Mouse (Mus musculus) cerebellum, adult 18-20 months (tissue): ENCODE data around the gene Rin2.
A peak's percentile ranks its signal among the peaks of the same experiment; 100 is the strongest.

ENCODE experiments used
- DNase-seq, 2 experiments: peaks; one replicate each; pipeline ENCODE4 v3.0.0; 2021

The Rin2 gene

DNA sequence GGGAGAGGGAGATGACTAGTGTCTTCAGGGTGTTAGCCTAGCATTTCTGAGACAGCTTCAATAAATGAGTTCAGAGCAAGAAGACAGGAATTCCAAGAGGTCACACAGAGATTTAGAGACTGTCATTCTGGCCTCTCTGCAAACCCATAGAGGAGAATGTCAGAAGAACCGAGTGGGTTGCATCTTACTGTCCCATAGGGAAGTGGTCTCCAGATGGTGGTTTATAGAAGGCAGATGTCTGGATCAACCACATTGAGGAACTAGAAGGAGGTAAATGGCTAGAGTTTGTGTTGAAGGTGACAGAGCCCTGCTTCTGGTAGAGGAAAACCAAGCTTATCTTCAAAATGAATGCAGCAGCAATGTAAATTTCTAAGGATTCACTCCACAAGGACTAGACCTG is 61.5 kb downstream of the Rin2 start:
- DNase-seq: no peak

GRCm38 (mm10) chr2:145737196-145737595 is 62.2 kb downstream of the Rin2 start:
- DNase-seq: no peak

GRCm38 (mm10) chr2:145740729-145741128 is 65.7 kb downstream of the Rin2 start:
- no peak for DNase-seq

DNA sequence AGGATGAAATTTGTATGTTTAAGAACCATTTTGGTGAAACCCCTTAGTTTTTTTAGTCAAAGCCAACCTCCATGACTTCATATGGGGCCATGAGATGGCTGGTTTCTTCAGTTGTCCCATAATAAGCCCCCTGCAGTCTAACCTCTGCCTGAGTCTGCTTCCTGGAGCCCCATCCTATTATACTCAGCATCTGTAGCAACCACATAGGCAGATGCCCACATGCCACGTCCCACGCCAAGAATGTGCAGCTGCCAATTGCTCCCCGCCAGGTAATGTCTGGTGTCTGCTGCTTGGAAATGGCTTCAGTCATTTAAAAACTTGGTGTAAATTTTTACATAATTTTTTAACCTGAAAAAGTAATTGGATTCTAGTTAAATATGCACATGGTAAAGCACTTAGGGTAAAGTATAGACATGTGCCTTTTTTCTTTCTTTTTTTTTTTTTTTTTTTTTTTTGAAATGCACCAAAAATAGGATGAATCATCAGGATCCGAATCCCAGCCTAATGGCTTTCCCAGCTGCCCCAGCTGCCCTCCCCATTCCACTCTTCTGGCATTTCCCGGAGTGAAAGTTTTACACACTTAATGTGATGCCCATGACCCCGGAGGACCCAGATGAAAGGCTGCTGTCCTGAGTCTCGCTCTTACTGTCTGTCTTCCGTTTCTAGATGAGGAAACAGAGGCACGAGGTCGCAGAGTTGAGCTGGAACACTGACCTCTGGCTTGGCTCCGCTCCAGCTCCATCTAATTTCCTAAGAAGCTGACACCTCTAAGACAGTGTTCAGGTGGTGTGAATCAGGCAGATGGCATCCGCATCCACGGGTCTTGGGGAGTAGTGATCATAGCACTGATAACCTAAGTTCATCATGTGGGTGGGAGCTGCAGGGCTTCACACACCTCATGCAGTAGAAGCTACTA is 68.0 kb downstream of the Rin2 start:
- DNase-seq: no peak

- no peak for DNase-seq
These were observed 71.4 kb downstream of the Rin2 start for GRCm38 (mm10) chr2:145746406-145746805.

DNA sequence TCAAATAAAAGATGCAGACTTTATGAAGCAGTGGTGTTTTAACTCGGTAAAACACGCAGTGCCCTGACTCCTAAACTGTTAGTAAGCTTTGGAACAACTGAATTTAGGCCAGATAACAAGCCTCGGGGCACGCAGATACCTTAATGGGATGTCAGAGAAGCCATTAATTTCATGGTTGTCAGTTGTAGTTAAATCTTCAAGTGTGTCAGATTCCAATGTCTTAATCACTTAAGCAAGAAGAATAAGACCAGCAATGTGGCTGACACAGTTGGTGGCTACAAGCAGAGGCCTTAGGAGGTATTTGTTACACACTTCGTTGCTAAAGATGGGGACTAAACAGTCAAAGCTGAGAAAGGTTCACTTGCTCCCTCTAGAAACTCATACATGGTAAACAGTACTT is 74.6 kb downstream of the Rin2 start:
- DNase-seq: no peak

GRCm38 (mm10) chr2:145752572-145752971 is 77.6 kb downstream of the Rin2 start:
- DNase-seq: no peak

DNA sequence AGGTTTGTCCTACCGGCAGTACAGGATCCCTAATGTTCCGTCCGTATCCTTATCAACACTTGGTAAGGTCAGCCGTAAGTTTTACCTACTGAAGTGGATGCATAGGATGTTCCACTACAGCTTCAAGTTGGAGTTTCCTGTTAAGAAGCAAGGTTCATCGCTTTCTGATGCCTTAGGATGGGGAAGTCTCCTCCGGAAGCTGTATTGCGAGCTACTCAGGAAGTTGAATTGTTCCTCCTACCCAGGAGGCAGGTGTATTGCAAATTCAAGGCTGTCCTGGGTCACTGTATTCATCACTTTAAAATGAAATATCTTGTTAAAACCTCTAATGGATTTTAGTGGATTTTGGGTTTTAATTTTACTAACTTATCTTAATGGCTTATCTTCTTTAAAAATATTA is 79.0 kb downstream of the Rin2 start:
- DNase-seq: no peak

DNA sequence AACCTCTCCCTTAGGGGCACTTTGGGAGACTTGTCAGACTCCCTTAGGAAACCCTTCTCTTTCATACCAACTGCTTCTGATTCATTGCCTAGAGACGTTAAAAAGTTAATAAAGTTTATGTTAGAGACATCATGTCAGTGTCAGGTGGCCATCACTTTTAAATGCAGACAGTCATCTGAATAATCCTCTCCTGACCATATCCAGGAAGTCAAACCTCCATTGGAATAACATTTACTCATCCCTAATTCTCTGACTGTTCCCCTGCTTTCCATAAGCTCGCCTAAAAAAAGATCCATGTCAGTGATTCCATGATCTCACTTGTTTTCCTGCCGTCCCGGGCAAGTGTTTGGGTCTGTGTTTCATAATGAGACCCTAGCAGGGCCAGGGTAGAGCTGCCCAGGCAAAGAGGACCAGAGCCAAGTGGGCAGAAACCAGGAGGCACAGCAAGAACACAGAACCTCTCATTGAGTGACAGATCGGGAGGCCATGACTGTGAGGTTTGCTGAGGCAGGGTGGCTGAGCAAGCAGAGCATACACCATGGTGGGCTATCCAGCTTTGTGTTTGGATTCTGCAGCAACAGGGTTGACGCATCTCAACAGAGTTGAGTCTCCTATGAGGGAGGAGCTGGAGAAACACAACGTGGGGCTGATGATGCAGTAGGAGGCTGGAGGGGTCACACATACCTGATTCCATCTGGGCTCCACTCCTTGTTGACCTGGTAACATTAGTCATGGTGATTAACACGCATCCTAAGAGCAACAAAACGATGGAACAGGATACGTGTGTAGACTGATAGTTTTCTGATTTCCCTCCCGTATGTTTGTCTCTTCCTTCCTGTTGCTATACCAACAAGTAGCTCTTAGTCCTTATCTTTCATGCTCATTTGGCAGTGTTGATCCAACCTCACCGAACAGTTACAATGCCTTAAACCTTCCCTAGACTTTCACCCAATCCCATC is 81.1 kb downstream of the Rin2 start:
- DNase-seq: no peak

DNA sequence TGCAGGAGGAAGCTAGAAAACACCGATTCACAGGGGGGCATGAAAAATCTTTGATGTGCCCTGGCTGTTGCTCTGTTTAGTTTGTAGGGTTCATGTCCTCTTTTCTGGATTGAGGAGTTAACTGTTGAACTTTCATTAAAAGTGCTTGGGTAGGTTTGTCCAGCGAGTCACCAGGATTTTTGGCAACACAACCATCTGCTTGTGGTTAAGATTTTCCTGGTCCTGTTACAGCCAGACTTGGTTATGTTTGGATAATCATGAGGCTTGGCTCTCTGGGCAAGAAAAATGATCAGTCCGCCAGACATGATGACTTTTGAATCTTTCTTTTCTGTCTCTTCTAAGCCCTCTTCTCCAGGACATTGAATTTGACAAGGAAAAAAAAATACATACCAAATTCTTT is 85.1 kb downstream of the Rin2 start:
- DNase-seq: no peak

DNA sequence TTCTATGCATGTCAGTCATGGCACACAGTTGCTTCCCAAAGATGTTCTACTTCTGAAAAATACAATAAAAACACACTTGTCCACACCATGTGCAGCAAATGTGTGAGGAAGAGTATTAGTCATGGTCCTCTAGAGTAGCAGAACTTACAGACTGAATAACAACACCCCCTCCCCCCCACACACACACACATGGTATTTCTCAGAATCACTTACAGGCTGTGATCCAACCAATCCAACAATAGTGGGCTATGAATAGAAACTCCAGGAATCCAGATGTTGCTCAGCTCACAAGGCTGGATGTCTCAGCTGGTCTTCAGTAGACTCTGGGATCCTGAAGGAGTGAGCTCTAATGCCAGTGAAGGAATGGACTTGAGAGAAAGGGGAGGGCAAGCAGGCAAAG is 86.4 kb downstream of the Rin2 start:
- no peak for DNase-seq

GRCm38 (mm10) chr2:145769964-145770363 is 94.9 kb downstream of the Rin2 start:
- no peak for DNase-seq

GRCm38 (mm10) chr2:145770730-145771536 is 95.9 kb downstream of the Rin2 start:
- no peak for DNase-seq

DNA sequence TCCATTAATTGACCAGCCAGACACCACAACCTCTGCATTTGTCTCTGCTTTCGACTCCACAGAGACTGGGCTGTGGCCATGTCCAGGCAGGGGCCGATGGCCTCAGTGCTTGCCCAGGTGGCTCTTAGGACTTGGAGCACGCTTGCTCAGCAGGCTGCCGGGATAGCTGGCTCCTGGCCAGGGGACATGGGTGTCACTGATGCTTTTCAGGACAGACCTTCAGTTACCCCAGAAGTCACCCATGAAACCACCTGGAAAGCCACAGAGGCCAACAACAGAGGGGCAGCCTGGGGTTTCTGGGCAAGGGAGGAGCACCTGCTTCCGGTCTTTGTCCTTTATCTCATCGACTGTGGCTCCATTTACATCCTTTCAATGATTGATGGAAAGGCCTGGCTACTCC is 108.2 kb downstream of the Rin2 start:
- DNase-seq: no peak

DNA sequence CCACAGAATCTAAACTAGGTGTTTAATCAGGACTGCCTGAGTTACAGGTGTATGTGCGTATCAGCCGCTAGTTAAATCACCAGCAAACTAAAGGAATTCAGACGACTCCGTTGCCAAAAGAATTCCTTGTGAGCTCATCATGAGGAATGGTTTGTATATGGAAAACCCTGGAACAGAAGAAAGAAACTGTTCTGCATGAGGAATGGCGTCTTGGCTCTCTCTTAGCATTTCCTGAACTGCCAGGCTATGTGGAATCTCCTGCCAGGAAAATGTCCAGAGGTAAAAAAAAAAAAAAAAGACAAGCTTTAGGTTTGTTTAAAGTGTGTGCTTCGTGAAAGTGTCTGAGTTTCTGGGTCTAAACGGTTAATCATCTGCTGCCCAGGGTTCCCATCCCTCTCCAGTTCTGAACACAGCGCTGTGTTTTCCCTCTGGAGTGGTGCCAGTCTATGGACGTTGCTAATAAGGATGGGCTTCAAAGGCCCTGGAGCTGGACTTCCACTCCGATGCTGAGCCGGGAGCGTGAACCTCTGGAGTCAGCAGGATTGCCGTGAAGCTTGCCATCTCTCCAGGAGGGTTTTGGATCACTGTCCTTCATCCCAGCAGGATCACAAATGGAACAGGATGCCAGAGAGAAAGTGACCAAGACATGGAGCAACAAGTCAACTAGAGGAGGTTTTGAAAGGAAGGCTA is 109.4 kb downstream of the Rin2 start:
- DNase-seq: no peak

GRCm38 (mm10) chr2:145784964-145785363 is 109.9 kb downstream of the Rin2 start:
- DNase-seq: no peak

DNA sequence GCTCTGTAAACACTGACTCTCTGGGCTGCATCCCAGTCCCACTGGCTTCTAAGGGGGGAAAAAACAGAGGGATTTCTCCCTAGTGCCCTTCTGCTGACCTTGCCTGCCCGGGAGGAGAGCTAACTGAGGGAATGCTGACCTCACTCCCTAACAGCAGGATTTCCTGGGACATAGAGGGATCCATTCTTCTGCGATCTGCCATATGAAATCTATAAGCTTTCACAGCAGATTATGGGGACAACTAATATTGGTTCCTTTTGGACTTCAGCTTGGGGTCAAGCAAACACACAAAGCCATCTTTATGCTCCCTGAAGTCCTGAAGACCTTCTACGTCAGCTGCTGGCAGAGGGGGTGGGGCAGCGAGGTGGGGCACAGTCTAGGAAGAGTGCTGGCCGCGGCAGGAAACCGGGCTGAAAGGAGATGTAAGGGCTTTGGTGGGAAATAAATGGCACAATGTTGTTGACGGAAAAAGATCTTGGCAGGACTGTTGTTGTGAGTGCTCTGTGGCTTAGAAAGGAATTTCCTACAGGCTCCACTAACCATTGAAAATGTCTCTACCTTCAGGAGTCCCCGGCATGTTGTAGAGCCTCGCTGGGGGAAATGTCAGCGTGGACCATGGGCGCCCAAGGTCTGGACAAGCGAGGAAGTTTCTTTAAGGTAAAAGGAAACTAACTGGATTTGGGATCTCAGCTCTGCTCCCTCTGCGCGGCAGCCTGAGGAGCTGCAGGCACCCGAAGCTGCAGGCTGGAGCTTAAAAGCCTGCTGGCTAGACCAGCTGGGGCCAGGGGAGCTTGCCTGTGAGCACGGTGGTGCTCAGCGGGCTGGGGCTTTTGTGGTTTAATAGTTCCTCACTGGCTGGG is 111.0 kb downstream of the Rin2 start:
- DNase-seq: peak; percentile 21 to 23

- no peak for DNase-seq
These were observed 111.6 kb downstream of the Rin2 start for GRCm38 (mm10) chr2:145786618-145786932.

DNA sequence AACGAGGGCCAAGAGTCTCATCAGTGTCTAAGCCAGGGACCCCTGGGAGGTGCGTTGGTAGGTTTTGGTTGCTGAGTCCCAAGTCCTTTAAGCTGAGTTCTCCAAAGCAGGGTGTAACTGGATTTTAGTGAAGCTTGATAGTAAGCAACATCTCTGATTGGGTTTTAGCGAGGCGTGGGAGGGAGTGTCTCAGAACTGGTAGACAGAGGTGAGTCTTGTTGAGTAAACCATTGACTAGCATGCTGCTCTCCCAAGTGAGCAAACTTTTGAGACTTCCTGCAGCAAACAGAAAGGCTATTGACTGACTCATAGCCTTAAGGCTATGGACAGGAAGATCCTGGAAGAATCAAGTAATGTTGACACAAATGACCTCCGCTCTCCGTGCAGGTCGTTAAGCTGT is 112.5 kb downstream of the Rin2 start:
- DNase-seq: no peak

GRCm38 (mm10) chr2:145788562-145789346 is 113.7 kb downstream of the Rin2 start:
- DNase-seq: no peak

DNA sequence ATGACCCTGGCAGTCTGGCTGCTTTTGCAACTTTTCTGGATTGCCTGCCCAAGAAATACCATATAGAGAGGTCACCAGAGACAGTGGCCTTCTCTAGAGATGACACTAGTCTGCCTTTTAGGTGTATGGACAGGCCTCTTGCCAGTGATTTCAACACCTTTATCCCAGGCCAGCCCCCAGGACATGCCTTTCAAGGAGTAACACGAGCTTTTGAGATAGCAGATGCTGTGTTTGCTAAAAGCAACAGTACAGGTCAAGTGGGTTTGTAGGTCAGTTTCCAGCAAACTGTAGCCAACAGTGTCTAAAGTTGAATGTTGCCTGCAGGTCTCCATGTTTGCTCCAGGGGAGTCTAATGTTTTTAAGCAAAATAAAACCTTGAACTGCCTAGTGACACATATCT is 118.7 kb downstream of the Rin2 start:
- no peak for DNase-seq
